Mouse (Mus musculus): ENCODE results near the gene Myod1. TPM values are rescaled to one million over a fixed set of nuclear protein-coding genes. Genes with fewer than 3 reads are reported as not detected.

Gene Myod1
- polyA plus RNA-seq, 1 experiment from 2014 or later = not detected

- no peaks in the 10 kb centered on the region for H3K4me1 ChIP-seq (replicated peaks; ENCODE audit: control insufficient read depth, insufficient read depth, low read length)
- ATAC-seq = no peak
- no peak overlapping the region for H3K4me2 ChIP-seq (replicated peaks; ENCODE audit: low read depth)
- 65% methylated on average over 9 of the region's 9 CpGs for WGBS
- H3K4me3 ChIP-seq (ENCODE audit: low read depth, low read length) = no peak overlapping the region
- H3K27ac ChIP-seq (ENCODE audit: low read depth, low read length) = no peak overlapping the region
- H3K9me3 ChIP-seq (ENCODE audit: control insufficient read depth) = no peaks in the 10 kb centered on the region
- H3K9ac ChIP-seq (ENCODE audit: low read depth, low read length) = no peak overlapping the region
- H3K27me3 ChIP-seq (replicated peaks; ENCODE audit: control insufficient read depth, insufficient read depth, low read length) = peaks cover 38% of the 10 kb centered on the region
- H3K36me3 ChIP-seq (ENCODE audit: control insufficient read depth, insufficient read depth) = no peaks in the 10 kb centered on the region
- peak; percentile 45 for TF ChIP-seq CTCF (IDR thresholded peaks at IDR 0.05; ENCODE audit: low read depth)
These were observed 4.4 kb downstream of the Myod1 start for GRCm38 (mm10) chr7:46380625-46381024.

- Histone ChIP-seq H3K9me3 (ENCODE audit: control insufficient read depth) (no peaks in the 10 kb centered on the region), H3K9ac (ENCODE audit: low read depth, low read length) (no peak overlapping the region), H3K4me2 (replicated peaks; ENCODE audit: low read depth) (no peak overlapping the region), H3K27me3 (replicated peaks; ENCODE audit: control insufficient read depth, insufficient read depth, low read length) (no peaks in the 10 kb centered on the region), H3K27ac (ENCODE audit: low read depth, low read length) (no peak overlapping the region), H3K36me3 (ENCODE audit: control insufficient read depth, insufficient read depth) (no peaks in the 10 kb centered on the region), H3K4me3 (ENCODE audit: low read depth, low read length) (no peak overlapping the region), H3K4me1 (replicated peaks; ENCODE audit: control insufficient read depth, insufficient read depth, low read length) (no peaks in the 10 kb centered on the region)
- ATAC-seq = no peak
- no peak for TF ChIP-seq CTCF (IDR thresholded peaks at IDR 0.05; ENCODE audit: low read depth)
- 82% methylated on average over 3 of the region's 3 CpGs for WGBS
These were observed 11.2 kb downstream of the Myod1 start for GRCm38 (mm10) chr7:46387430-46387829.

GRCm38 (mm10) chr7:46389456-46390085 lies 13.3 kb downstream of the Myod1 start:
- WGBS = 70% methylated on average over 10 of the region's 10 CpGs
- Histone ChIP-seq H3K9me3 (ENCODE audit: control insufficient read depth) (no peaks in the 10 kb centered on the region), H3K4me2 (replicated peaks; ENCODE audit: low read depth) (no peak overlapping the region), H3K4me3 (ENCODE audit: low read depth, low read length) (no peak overlapping the region), H3K27me3 (replicated peaks; ENCODE audit: control insufficient read depth, insufficient read depth, low read length) (peaks cover 14% of the 10 kb centered on the region), H3K27ac (ENCODE audit: low read depth, low read length) (no peak overlapping the region), H3K4me1 (replicated peaks; ENCODE audit: control insufficient read depth, insufficient read depth, low read length) (no peaks in the 10 kb centered on the region), H3K36me3 (ENCODE audit: control insufficient read depth, insufficient read depth) (no peaks in the 10 kb centered on the region), H3K9ac (ENCODE audit: low read depth, low read length) (no peak overlapping the region)
- TF ChIP-seq CTCF (IDR thresholded peaks at IDR 0.05; ENCODE audit: low read depth) = no peak
- no peak for ATAC-seq

GRCm38 (mm10) chr7:46390226-46390625 lies 14.0 kb downstream of the Myod1 start:
- WGBS = 64% methylated on average over 4 of the region's 4 CpGs
- no peak for TF ChIP-seq CTCF (IDR thresholded peaks at IDR 0.05; ENCODE audit: low read depth)
- no peak for ATAC-seq
- Histone ChIP-seq H3K36me3 (ENCODE audit: control insufficient read depth, insufficient read depth) (no peaks in the 10 kb centered on the region), H3K4me2 (replicated peaks; ENCODE audit: low read depth) (no peak overlapping the region), H3K27ac (ENCODE audit: low read depth, low read length) (no peak overlapping the region), H3K9me3 (ENCODE audit: control insufficient read depth) (no peaks in the 10 kb centered on the region), H3K27me3 (replicated peaks; ENCODE audit: control insufficient read depth, insufficient read depth, low read length) (peaks cover 20% of the 10 kb centered on the region), H3K4me1 (replicated peaks; ENCODE audit: control insufficient read depth, insufficient read depth, low read length) (no peaks in the 10 kb centered on the region), H3K9ac (ENCODE audit: low read depth, low read length) (no peak overlapping the region), H3K4me3 (ENCODE audit: low read depth, low read length) (no peak overlapping the region)

GRCm38 (mm10) chr7:46391701-46392100 lies 15.4 kb downstream of the Myod1 start:
- no peaks in the 10 kb centered on the region for H3K36me3 ChIP-seq (ENCODE audit: control insufficient read depth, insufficient read depth)
- no peaks in the 10 kb centered on the region for H3K4me1 ChIP-seq (replicated peaks; ENCODE audit: control insufficient read depth, insufficient read depth, low read length)
- WGBS = 50% methylated on average over 5 of the region's 5 CpGs
- no peak overlapping the region for H3K4me2 ChIP-seq (replicated peaks; ENCODE audit: low read depth)
- H3K27me3 ChIP-seq (replicated peaks; ENCODE audit: control insufficient read depth, insufficient read depth, low read length) = peaks cover 34% of the 10 kb centered on the region
- no peak for TF ChIP-seq CTCF (IDR thresholded peaks at IDR 0.05; ENCODE audit: low read depth)
- no peak overlapping the region for H3K27ac ChIP-seq (ENCODE audit: low read depth, low read length)
- H3K4me3 ChIP-seq (ENCODE audit: low read depth, low read length) = no peak overlapping the region
- H3K9me3 ChIP-seq (ENCODE audit: control insufficient read depth) = no peaks in the 10 kb centered on the region
- H3K9ac ChIP-seq (ENCODE audit: low read depth, low read length) = no peak overlapping the region
- ATAC-seq = no peak

GRCm38 (mm10) chr7:46393116-46393515 lies 16.8 kb downstream of the Myod1 start:
- H3K4me3 ChIP-seq (ENCODE audit: low read depth, low read length) = no peak overlapping the region
- TF ChIP-seq CTCF (IDR thresholded peaks at IDR 0.05; ENCODE audit: low read depth) = peak; percentile 96
- H3K9ac ChIP-seq (ENCODE audit: low read depth, low read length) = no peak overlapping the region
- no peaks in the 10 kb centered on the region for H3K36me3 ChIP-seq (ENCODE audit: control insufficient read depth, insufficient read depth)
- H3K4me1 ChIP-seq (replicated peaks; ENCODE audit: control insufficient read depth, insufficient read depth, low read length) = no peaks in the 10 kb centered on the region
- H3K27ac ChIP-seq (ENCODE audit: low read depth, low read length) = no peak overlapping the region
- H3K4me2 ChIP-seq (replicated peaks; ENCODE audit: low read depth) = no peak overlapping the region
- ATAC-seq = peak; percentile 46
- no peaks in the 10 kb centered on the region for H3K9me3 ChIP-seq (ENCODE audit: control insufficient read depth)
- H3K27me3 ChIP-seq (replicated peaks; ENCODE audit: control insufficient read depth, insufficient read depth, low read length) = peaks cover 48% of the 10 kb centered on the region
- whole genome bisulfite sequencing = 0% methylated on average over 2 of the region's 2 CpGs
